Mouse (Mus musculus) heart, adult 2 months (tissue): ENCODE data around the gene Olfr508.
"Not testable (repeated sequence)": the region's sequence is repeated elsewhere in the genome, so short reads cannot be mapped to it uniquely, and the experiment has no call there.

Experiments
- CTCF ChIP-seq: fragments of 200-600 bp; IDR thresholded peaks from 2 replicates; pipeline ENCODE4 v1.8.1; 2022; ENCODE audit warnings: antibody characterized with exemption, mild to moderate bottlenecking, moderate library complexity
- EP300 ChIP-seq: fragments of 200-500 bp; IDR thresholded peaks from 2 replicates; pipeline ENCODE4 v1.6.1; 2011; ENCODE audit warnings: low read depth, low read length, control low read depth; ENCODE audit not compliant: insufficient read depth
- POLR2A ChIP-seq: fragments of 200-500 bp; IDR thresholded peaks from 2 replicates; pipeline ENCODE4 v1.6.1; 2011; ENCODE audit warnings: mild to moderate bottlenecking, low read depth, low read length, control low read depth; ENCODE audit not compliant: insufficient read depth

DNA sequence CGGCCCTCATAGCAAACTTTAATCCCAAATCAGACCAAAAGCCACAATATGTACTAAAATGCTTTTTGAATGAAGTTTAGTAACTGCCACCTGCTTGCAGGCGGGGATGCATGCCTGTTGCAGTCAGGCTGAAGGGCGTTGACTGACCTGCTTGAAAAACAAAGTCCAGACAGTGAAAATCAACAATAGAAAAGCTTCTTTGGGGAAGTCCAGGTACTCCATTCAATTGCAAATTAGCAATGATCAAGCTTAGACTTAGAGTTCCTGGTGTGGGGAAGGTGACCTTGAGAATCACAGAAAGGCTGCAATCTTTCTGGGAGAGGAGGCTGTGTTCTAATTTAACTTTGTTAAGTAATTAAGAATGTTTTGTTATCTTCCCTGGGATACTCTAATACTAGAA, 27.9 kb upstream of the Olfr508 start:
- not testable (repeated sequence) for TF ChIP-seq CTCF, EP300, POLR2A
